Mouse (Mus musculus) lung, postnatal 0 days (tissue): ENCODE results near the gene G430095P16Rik.

Experiments used
- CTCF ChIP-seq: IDR thresholded peaks from 2 replicates; pipeline ENCODE4 v1.5.1; 2016; ENCODE audit warnings: antibody characterized with exemption, mild to moderate bottlenecking
- EP300 ChIP-seq: IDR thresholded peaks from 2 replicates; pipeline ENCODE4 v1.6.1; 2016; ENCODE audit warnings: antibody characterized with exemption, mild to moderate bottlenecking, control low read depth

- TF ChIP-seq CTCF (no peak), EP300 (no peak)
Observed at GRCm38 (mm10) chr8:84749519-84749918, 26.7 kb downstream of the G430095P16Rik start.
